Mouse (Mus musculus): ENCODE results near the gene Zyg11a. TPM values are rescaled to one million over a fixed set of nuclear protein-coding genes. Genes with fewer than 3 reads are reported as not detected.

The Zyg11a gene
- not detected in 2 replicates for polyA plus RNA-seq (2015; fragmentation: Nextera tagmentation; extraction: Ambion mirVana)

GRCm38 (mm10) chr4:108217332-108218179 lies at the start of gene Zyg11a:
Gene Zyg11a (minus strand): TSS chr4:108218048.
- Histone ChIP-seq H3K9ac (replicated peaks; ENCODE audit: low read depth) (no peak within 1 kb of the TSS), H3K4me1 (ENCODE audit: insufficient read depth, low read depth, low read length) (no peaks in the 10 kb centered on the region), H3K9me3 (ENCODE audit: low read length) (no peaks in the 10 kb centered on the region), H3K4me2 (replicated peaks; ENCODE audit: low read depth, low read length) (peak within 1 kb of the TSS; percentile 63), H3K27me3 (replicated peaks; ENCODE audit: insufficient read depth, low read length) (peaks cover 17% of the 10 kb centered on the region; the same call in 1 of the 2 replicates), H3K4me3 (ENCODE audit: low read depth, low read length) (peak within 1 kb of the TSS; percentile 36), H3K27ac (ENCODE audit: low read length) (no peak within 1 kb of the TSS), H3K36me3 (ENCODE audit: insufficient read depth, low read length) (no peaks in the 10 kb centered on the region)
- TF ChIP-seq CTCF (IDR thresholded peaks at IDR 0.05) = no peak
- TF ChIP-seq EP300 (IDR thresholded peaks at IDR 0.05) = no peak
- DNase-seq (ENCODE audit: low spot score) = no peak
- WGBS = 3% methylated on average over 62 of the region's 107 CpGs
- peak; percentile 61 for ATAC-seq

- H3K4me3 ChIP-seq (ENCODE audit: low read depth, low read length) = no peak overlapping the region
- TF ChIP-seq CTCF (IDR thresholded peaks at IDR 0.05) (no peak), EP300 (IDR thresholded peaks at IDR 0.05) (no peak)
- no peak for ATAC-seq
- H3K27ac ChIP-seq (ENCODE audit: low read length) = no peak overlapping the region
- WGBS = 82% methylated on average over 7 of the region's 7 CpGs
- no peak for DNase-seq (ENCODE audit: low spot score)
- H3K27me3 ChIP-seq (replicated peaks; ENCODE audit: insufficient read depth, low read length) = no peaks in the 10 kb centered on the region
- H3K4me1 ChIP-seq (ENCODE audit: insufficient read depth, low read depth, low read length) = no peaks in the 10 kb centered on the region
- H3K9ac ChIP-seq (replicated peaks; ENCODE audit: low read depth) = no peak overlapping the region
- peaks cover 18% of the 10 kb centered on the region; the same call in 1 of the 2 replicates for H3K36me3 ChIP-seq (ENCODE audit: insufficient read depth, low read length)
- H3K4me2 ChIP-seq (replicated peaks; ENCODE audit: low read depth, low read length) = no peak overlapping the region
- no peaks in the 10 kb centered on the region for H3K9me3 ChIP-seq (ENCODE audit: low read length)
Observed at GRCm38 (mm10) chr4:108265774-108266173, 47.9 kb upstream of the Zyg11a start.

GRCm38 (mm10) chr4:108253317-108253716 lies 35.5 kb upstream of the Zyg11a start:
- Histone ChIP-seq H3K27me3 (replicated peaks; ENCODE audit: insufficient read depth, low read length) (no peaks in the 10 kb centered on the region), H3K9me3 (ENCODE audit: low read length) (no peaks in the 10 kb centered on the region), H3K36me3 (ENCODE audit: insufficient read depth, low read length) (peaks cover 33% of the 10 kb centered on the region), H3K9ac (replicated peaks; ENCODE audit: low read depth) (no peak overlapping the region), H3K27ac (ENCODE audit: low read length) (no peak overlapping the region), H3K4me1 (ENCODE audit: insufficient read depth, low read depth, low read length) (no peaks in the 10 kb centered on the region), H3K4me3 (ENCODE audit: low read depth, low read length) (no peak overlapping the region), H3K4me2 (replicated peaks; ENCODE audit: low read depth, low read length) (no peak overlapping the region)
- 95% methylated on average over 6 of the region's 6 CpGs for WGBS
- no peak for ATAC-seq
- no peak for DNase-seq (ENCODE audit: low spot score)
- TF ChIP-seq CTCF (IDR thresholded peaks at IDR 0.05) = peak; percentile 49
- TF ChIP-seq EP300 (IDR thresholded peaks at IDR 0.05) = no peak

- Histone ChIP-seq H3K9ac (replicated peaks; ENCODE audit: low read depth) (no peak overlapping the region), H3K36me3 (ENCODE audit: insufficient read depth, low read length) (peaks cover 30% of the 10 kb centered on the region), H3K9me3 (ENCODE audit: low read length) (no peaks in the 10 kb centered on the region), H3K4me3 (ENCODE audit: low read depth, low read length) (no peak overlapping the region), H3K4me2 (replicated peaks; ENCODE audit: low read depth, low read length) (no peak overlapping the region), H3K27me3 (replicated peaks; ENCODE audit: insufficient read depth, low read length) (no peaks in the 10 kb centered on the region), H3K4me1 (ENCODE audit: insufficient read depth, low read depth, low read length) (no peaks in the 10 kb centered on the region), H3K27ac (ENCODE audit: low read length) (no peak overlapping the region)
- ATAC-seq (no peak), DNase-seq (ENCODE audit: low spot score) (no peak)
- 87% methylated on average over 9 of the region's 9 CpGs for WGBS
- no peak for TF ChIP-seq EP300 (IDR thresholded peaks at IDR 0.05)
Observed at GRCm38 (mm10) chr4:108250501-108250900, 32.7 kb upstream of the Zyg11a start.

GRCm38 (mm10) chr4:108249314-108249713 lies 31.5 kb upstream of the Zyg11a start:
- no peak overlapping the region for H3K9ac ChIP-seq (replicated peaks; ENCODE audit: low read depth)
- no peak overlapping the region for H3K4me3 ChIP-seq (ENCODE audit: low read depth, low read length)
- H3K36me3 ChIP-seq (ENCODE audit: insufficient read depth, low read length) = peaks cover 25% of the 10 kb centered on the region
- DNase-seq (ENCODE audit: low spot score) (no peak), ATAC-seq (no peak)
- TF ChIP-seq CTCF (IDR thresholded peaks at IDR 0.05) (peak; percentile 26; the same call in 1 of the 2 replicates), EP300 (IDR thresholded peaks at IDR 0.05) (no peak)
- no peaks in the 10 kb centered on the region for H3K9me3 ChIP-seq (ENCODE audit: low read length)
- no peak overlapping the region for H3K4me2 ChIP-seq (replicated peaks; ENCODE audit: low read depth, low read length)
- H3K4me1 ChIP-seq (ENCODE audit: insufficient read depth, low read depth, low read length) = no peaks in the 10 kb centered on the region
- WGBS = 84% methylated on average over 3 of the region's 3 CpGs
- no peak overlapping the region for H3K27ac ChIP-seq (ENCODE audit: low read length)
- H3K27me3 ChIP-seq (replicated peaks; ENCODE audit: insufficient read depth, low read length) = no peaks in the 10 kb centered on the region

GRCm38 (mm10) chr4:108233654-108234053 lies 15.8 kb upstream of the Zyg11a start:
- H3K9me3 ChIP-seq (ENCODE audit: low read length) = no peaks in the 10 kb centered on the region
- no peak overlapping the region for H3K27ac ChIP-seq (ENCODE audit: low read length)
- H3K4me3 ChIP-seq (ENCODE audit: low read depth, low read length) = no peak overlapping the region
- no peak overlapping the region for H3K4me2 ChIP-seq (replicated peaks; ENCODE audit: low read depth, low read length)
- no peaks in the 10 kb centered on the region for H3K4me1 ChIP-seq (ENCODE audit: insufficient read depth, low read depth, low read length)
- DNase-seq (ENCODE audit: low spot score) = no peak
- no peaks in the 10 kb centered on the region for H3K27me3 ChIP-seq (replicated peaks; ENCODE audit: insufficient read depth, low read length)
- ATAC-seq = no peak
- H3K36me3 ChIP-seq (ENCODE audit: insufficient read depth, low read length) = peaks cover 32% of the 10 kb centered on the region
- TF ChIP-seq EP300 (IDR thresholded peaks at IDR 0.05) (no peak), CTCF (IDR thresholded peaks at IDR 0.05) (no peak)
- H3K9ac ChIP-seq (replicated peaks; ENCODE audit: low read depth) = no peak overlapping the region
- 90% methylated on average over 3 of the region's 3 CpGs for WGBS
